Mouse (Mus musculus) small intestine, adult 2 months (tissue): ENCODE measurements around the gene Btn1a1. TPM values are rescaled to one million over a fixed set of nuclear protein-coding genes. Genes with fewer than 3 reads are reported as not detected.

Experiments used
- H3K27ac ChIP-seq: fragments of 200-500 bp; 2 replicates; pipeline ENCODE4 v1.5.1; 2012; ENCODE audit warnings: low read depth, low read length, control low read depth, inconsistent platforms; ENCODE audit not compliant: insufficient read depth
- H3K27me3 ChIP-seq: fragments of 200-500 bp; 2 replicates; pipeline ENCODE4 v1.6.1; 2012; ENCODE audit warnings: mild to moderate bottlenecking, moderate library complexity, low read length, inconsistent platforms; ENCODE audit not compliant: control insufficient read depth, insufficient read depth
- H3K36me3 ChIP-seq: fragments of 200-500 bp; 2 replicates; pipeline ENCODE4 v1.6.1; 2012; ENCODE audit warnings: mild to moderate bottlenecking, low read length, control low read depth, inconsistent platforms; ENCODE audit not compliant: control insufficient read depth, insufficient read depth
- H3K4me1 ChIP-seq: fragments of 200-500 bp; 2 replicates; pipeline ENCODE4 v1.6.1; 2012; ENCODE audit warnings: low read length, inconsistent platforms, mixed read lengths; ENCODE audit not compliant: control insufficient read depth, insufficient read depth, insufficient read length
- H3K4me3 ChIP-seq: fragments of 200-500 bp; 2 replicates; pipeline ENCODE4 v1.5.1; 2012; ENCODE audit warnings: low read depth, mild to moderate bottlenecking, control low read depth, inconsistent platforms, low read length, moderate library complexity
- CTCF ChIP-seq: fragments of 200-500 bp; IDR thresholded peaks from 2 replicates; pipeline ENCODE4 v1.5.1; 2012; ENCODE audit warnings: low read depth, mild to moderate bottlenecking, control low read depth, inconsistent platforms, low read length, moderate library complexity, mixed read lengths; ENCODE audit not compliant: insufficient replicate concordance, insufficient read length; ENCODE audit errors: extremely low read depth
- POLR2A ChIP-seq: fragments of 200-500 bp; IDR thresholded peaks from 2 replicates; pipeline ENCODE4 v1.6.1; 2012; ENCODE audit warnings: low read depth, mild to moderate bottlenecking, control low read depth, inconsistent platforms, low read length, moderate library complexity
- WGBS: fragments of 180-500 bp; shearing (Covaris S2); methylation state at CpG from one replicate; pipeline ENCODE4 v1.1.7; 2018; 5-methylcytosine and 5-hydroxymethylcytosine counted together
- polyA plus RNA-seq: library from polyadenylated mRNA; depleted of rRNA; stranded (reverse); fragments of >200 nt; gene quantifications from 2 replicates; pipeline ENCODE4 v1.2.3, GENCODE M21; 2012

The Btn1a1 gene
- polyA plus RNA-seq, 1 experiment: 0.05 TPM

- under 1% methylated on average over 17 of the region's 17 CpGs for WGBS
- Histone ChIP-seq H3K27me3 (no peaks in the 10 kb centered on the region), H3K36me3 (no peaks in the 10 kb centered on the region), H3K4me1 (peaks cover 2% of the 10 kb centered on the region; the same call in 1 of the 2 replicates), H3K27ac (no peak overlapping the region), H3K4me3 (peak overlapping the region; percentile 20)
- no peak for TF ChIP-seq CTCF
- TF ChIP-seq POLR2A: no peak
Measured at GRCm38 (mm10) chr13:23437908-23438307, 27.8 kb downstream of the Btn1a1 start.

DNA sequence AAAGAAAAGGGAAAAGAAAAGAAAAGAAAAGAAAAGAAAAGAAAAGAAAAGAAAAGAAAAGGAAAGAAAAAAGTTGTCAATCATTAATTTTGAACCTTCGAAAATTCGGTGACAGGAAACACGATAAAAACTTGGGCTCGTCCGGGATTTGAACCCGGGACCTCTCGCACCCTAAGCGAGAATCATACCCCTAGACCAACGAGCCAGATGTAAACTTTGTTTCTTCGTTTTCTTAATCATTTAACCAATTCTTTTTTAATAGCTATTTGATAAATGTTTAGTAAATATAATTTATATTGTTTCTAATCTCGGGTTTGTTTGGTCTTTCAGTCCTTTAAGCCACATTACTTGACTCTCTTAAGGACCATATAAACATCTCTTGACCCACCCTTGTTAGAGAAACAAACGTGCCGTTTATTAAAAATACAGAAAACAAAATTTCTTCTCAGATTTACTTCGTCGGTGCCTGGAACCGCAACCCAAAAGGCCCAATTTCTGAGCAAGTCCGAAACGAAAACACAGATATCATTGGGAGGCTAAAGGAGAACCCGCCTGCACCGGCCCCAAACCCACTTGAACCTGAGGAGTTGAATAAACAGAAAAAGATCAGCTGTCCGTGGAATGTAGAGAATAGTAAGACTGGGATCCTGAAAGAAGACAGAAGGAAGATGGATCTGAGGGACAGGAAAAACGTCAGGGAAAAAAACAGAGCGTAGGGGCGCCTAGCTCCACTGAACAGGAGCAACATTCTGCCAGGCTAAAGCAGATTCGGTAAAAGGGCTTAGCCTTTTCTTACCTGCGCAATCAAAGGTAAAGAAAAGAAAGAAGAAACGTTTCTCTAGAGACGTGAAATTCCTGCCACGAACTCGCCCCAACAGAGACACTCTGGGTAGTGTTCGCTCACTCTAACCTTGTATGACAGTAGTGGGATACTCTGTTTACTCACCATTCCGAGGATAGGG lies 28.6 kb downstream of the Btn1a1 start:
- H3K36me3 ChIP-seq: no peaks in the 10 kb centered on the region
- peak overlapping the region; percentile 77 for H3K4me3 ChIP-seq
- H3K27ac ChIP-seq: peak overlapping the region; percentile 44
- TF ChIP-seq POLR2A (no peak), CTCF (no peak)
- under 1% methylated on average over 32 of the region's 32 CpGs for WGBS
- H3K4me1 ChIP-seq: peaks cover 2% of the 10 kb centered on the region; the same call in 1 of the 2 replicates
- no peaks in the 10 kb centered on the region for H3K27me3 ChIP-seq

GRCm38 (mm10) chr13:23436231-23436661 lies 29.5 kb downstream of the Btn1a1 start:
- Histone ChIP-seq H3K4me3 (no peak overlapping the region), H3K36me3 (no peaks in the 10 kb centered on the region), H3K27me3 (no peaks in the 10 kb centered on the region), H3K4me1 (peaks cover 2% of the 10 kb centered on the region; the same call in 1 of the 2 replicates), H3K27ac (no peak overlapping the region)
- 1% methylated on average over 11 of the region's 11 CpGs for WGBS
- TF ChIP-seq CTCF: no peak
- TF ChIP-seq POLR2A: no peak

GRCm38 (mm10) chr13:23435676-23436075 lies 30.0 kb downstream of the Btn1a1 start:
- no peak for TF ChIP-seq POLR2A
- no peak for TF ChIP-seq CTCF
- Histone ChIP-seq H3K4me1 (peaks cover 2% of the 10 kb centered on the region; the same call in 1 of the 2 replicates), H3K4me3 (peak overlapping the region; percentile 49), H3K36me3 (no peaks in the 10 kb centered on the region), H3K27ac (no peak overlapping the region), H3K27me3 (no peaks in the 10 kb centered on the region)
- whole genome bisulfite sequencing: 7% methylated on average over 12 of the region's 12 CpGs

- Histone ChIP-seq H3K4me1 (peaks cover 2% of the 10 kb centered on the region; the same call in 1 of the 2 replicates), H3K36me3 (no peaks in the 10 kb centered on the region), H3K4me3 (no peak overlapping the region), H3K27me3 (no peaks in the 10 kb centered on the region), H3K27ac (no peak overlapping the region)
- TF ChIP-seq CTCF: no peak
- TF ChIP-seq POLR2A: no peak
- WGBS: 50% methylated on average over 4 of the region's 4 CpGs
Measured at GRCm38 (mm10) chr13:23435241-23435640, 30.5 kb downstream of the Btn1a1 start.

DNA sequence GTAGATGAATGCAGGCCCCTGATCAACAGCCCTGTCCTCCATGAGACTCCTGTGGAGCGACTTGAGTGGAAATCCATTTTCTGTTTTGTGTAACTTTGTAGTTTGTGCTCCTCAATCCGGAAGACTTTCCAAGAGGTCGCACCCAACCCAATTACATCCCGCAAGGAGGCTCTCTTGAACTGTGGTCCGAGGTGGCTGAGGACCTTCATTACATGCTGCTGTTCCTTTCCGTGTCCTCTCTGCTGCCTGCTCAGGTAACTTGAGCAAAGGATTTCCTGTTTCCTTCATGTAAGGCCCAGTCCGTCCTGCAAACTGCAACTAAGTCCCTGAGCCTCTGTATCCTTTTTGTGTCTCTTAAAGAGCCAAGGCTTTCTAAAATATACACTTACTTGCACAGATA lies 31.3 kb downstream of the Btn1a1 start:
- H3K4me3 ChIP-seq: no peak overlapping the region
- no peaks in the 10 kb centered on the region for H3K36me3 ChIP-seq
- 35% methylated on average over 7 of the region's 7 CpGs for WGBS
- TF ChIP-seq POLR2A: no peak
- TF ChIP-seq CTCF: no peak
- H3K27me3 ChIP-seq: no peaks in the 10 kb centered on the region
- peaks cover 2% of the 10 kb centered on the region; the same call in 1 of the 2 replicates for H3K4me1 ChIP-seq
- H3K27ac ChIP-seq: no peak overlapping the region

- no peaks in the 10 kb centered on the region for H3K27me3 ChIP-seq
- no peak overlapping the region for H3K27ac ChIP-seq
- H3K36me3 ChIP-seq: no peaks in the 10 kb centered on the region
- no peak overlapping the region for H3K4me3 ChIP-seq
- 68% methylated on average over 5 of the region's 5 CpGs for WGBS
- H3K4me1 ChIP-seq: peaks cover 2% of the 10 kb centered on the region; the same call in 1 of the 2 replicates
- TF ChIP-seq CTCF (no peak), POLR2A (no peak)
Measured at GRCm38 (mm10) chr13:23433801-23434200, 31.9 kb downstream of the Btn1a1 start.
